Mouse (Mus musculus) spleen, adult 18-20 months (tissue): ENCODE data around the gene Map2k5.

Experiments
- DNase-seq, 2 experiments: peaks; one replicate each; pipeline ENCODE4 v3.0.0; 2022; ENCODE audit warnings: mixed read lengths in 2 of 2

The Map2k5 gene

GRCm38 (mm10) chr9:63182306-63182960 is 195.3 kb downstream of the Map2k5 start:
- no peak for DNase-seq

- no peak for DNase-seq
Observed at GRCm38 (mm10) chr9:63181337-63182178, 196.1 kb downstream of the Map2k5 start.

- DNase-seq: no peak
Observed at GRCm38 (mm10) chr9:63178296-63178695, 199.4 kb downstream of the Map2k5 start.

GRCm38 (mm10) chr9:63174001-63174721 is 203.5 kb downstream of the Map2k5 start:
- no peak for DNase-seq

GRCm38 (mm10) chr9:63171951-63172350 is 205.8 kb downstream of the Map2k5 start:
- no peak for DNase-seq

- no peak for DNase-seq
Observed at GRCm38 (mm10) chr9:63169127-63169526, 208.6 kb downstream of the Map2k5 start.

- no peak for DNase-seq
Observed at GRCm38 (mm10) chr9:63165070-63165469, 212.6 kb downstream of the Map2k5 start.

- no peak for DNase-seq
Observed at GRCm38 (mm10) chr9:63163756-63164155, 213.9 kb downstream of the Map2k5 start.

- DNase-seq: no peak
Observed at GRCm38 (mm10) chr9:63151949-63152348, 225.8 kb downstream of the Map2k5 start.

GRCm38 (mm10) chr9:63151072-63151870 is 226.4 kb downstream of the Map2k5 start:
- peak in 1 of 2 experiments; percentile 34 for DNase-seq

- DNase-seq: no peak
Observed at GRCm38 (mm10) chr9:63150086-63150800, 227.5 kb downstream of the Map2k5 start.

GRCm38 (mm10) chr9:63149372-63149766 is 228.3 kb downstream of the Map2k5 start:
- DNase-seq: no peak

GRCm38 (mm10) chr9:63148410-63149371 is 229.0 kb downstream of the Map2k5 start, which contains the start of gene Skor1:
TSS of gene Skor1 (minus strand) at chr9:63148961.
- DNase-seq: no peak

- no peak for DNase-seq
Observed at GRCm38 (mm10) chr9:63147786-63148409, 229.8 kb downstream of the Map2k5 start.

- DNase-seq: no peak
Observed at GRCm38 (mm10) chr9:63147296-63147695, 230.4 kb downstream of the Map2k5 start.

- DNase-seq: no peak
Observed at GRCm38 (mm10) chr9:63146856-63147274, 230.8 kb downstream of the Map2k5 start.

- no peak for DNase-seq
Observed at GRCm38 (mm10) chr9:63146126-63146855, 231.4 kb downstream of the Map2k5 start.

- no peak for DNase-seq
Observed at GRCm38 (mm10) chr9:63145249-63146125, 232.2 kb downstream of the Map2k5 start.
